Mouse (Mus musculus): ENCODE results near the gene Maff. TPM values are rescaled to one million over a fixed set of nuclear protein-coding genes. Genes with fewer than 3 reads are reported as not detected.

Maff gene
- total RNA-seq, 2 experiments from 2014 or later, result 2.8 TPM; not detected in 1

- no peak for ATAC-seq (replicated peaks; ENCODE audit: poor library complexity, severe bottlenecking)
Measured at GRCm38 (mm10) chr15:79357974-79358690, 11.7 kb downstream of the Maff start.

GRCm38 (mm10) chr15:79359954-79360353 is 13.5 kb downstream of the Maff start:
- no peak for ATAC-seq (replicated peaks; ENCODE audit: poor library complexity, severe bottlenecking)

- no peak for ATAC-seq (replicated peaks; ENCODE audit: poor library complexity, severe bottlenecking)
Measured at GRCm38 (mm10) chr15:79360371-79360770, 13.9 kb downstream of the Maff start.

GRCm38 (mm10) chr15:79361023-79361422 is 14.6 kb downstream of the Maff start:
- ATAC-seq (replicated peaks; ENCODE audit: poor library complexity, severe bottlenecking), result no peak

GRCm38 (mm10) chr15:79364120-79364519 is 17.7 kb downstream of the Maff start:
- no peak for ATAC-seq (replicated peaks; ENCODE audit: poor library complexity, severe bottlenecking)

- ATAC-seq (replicated peaks; ENCODE audit: poor library complexity, severe bottlenecking), result no peak
Measured at GRCm38 (mm10) chr15:79365068-79365467, 18.6 kb downstream of the Maff start.

- no peak for ATAC-seq (replicated peaks; ENCODE audit: poor library complexity, severe bottlenecking)
Measured at GRCm38 (mm10) chr15:79366402-79366801, 20.0 kb downstream of the Maff start.

- ATAC-seq (replicated peaks; ENCODE audit: poor library complexity, severe bottlenecking), result no peak
Measured at GRCm38 (mm10) chr15:79368313-79368811, 21.9 kb downstream of the Maff start.

- ATAC-seq (replicated peaks; ENCODE audit: poor library complexity, severe bottlenecking), result no peak
Measured at GRCm38 (mm10) chr15:79368861-79369440, 22.5 kb downstream of the Maff start.

GRCm38 (mm10) chr15:79369452-79370280 is 23.2 kb downstream of the Maff start:
- ATAC-seq (replicated peaks; ENCODE audit: poor library complexity, severe bottlenecking), result no peak

- peak; percentile 67 for ATAC-seq (replicated peaks; ENCODE audit: poor library complexity, severe bottlenecking)
Measured at GRCm38 (mm10) chr15:79370281-79370843, 23.9 kb downstream of the Maff start.

- ATAC-seq (replicated peaks; ENCODE audit: poor library complexity, severe bottlenecking), result no peak
Measured at GRCm38 (mm10) chr15:79374760-79375159, 28.3 kb downstream of the Maff start.

- ATAC-seq (replicated peaks; ENCODE audit: poor library complexity, severe bottlenecking), result no peak
Measured at GRCm38 (mm10) chr15:79377681-79378080, 31.3 kb downstream of the Maff start.

GRCm38 (mm10) chr15:79378608-79379007 is 32.2 kb downstream of the Maff start:
- no peak for ATAC-seq (replicated peaks; ENCODE audit: poor library complexity, severe bottlenecking)

GRCm38 (mm10) chr15:79379658-79380057 is 33.2 kb downstream of the Maff start:
- ATAC-seq (replicated peaks; ENCODE audit: poor library complexity, severe bottlenecking), result no peak

GRCm38 (mm10) chr15:79380468-79381444 is 34.3 kb downstream of the Maff start:
- ATAC-seq (replicated peaks; ENCODE audit: poor library complexity, severe bottlenecking), result peak; percentile 94

GRCm38 (mm10) chr15:79381644-79382043 is 35.2 kb downstream of the Maff start:
- ATAC-seq (replicated peaks; ENCODE audit: poor library complexity, severe bottlenecking), result no peak

GRCm38 (mm10) chr15:79387081-79387480 is 40.7 kb downstream of the Maff start:
- ATAC-seq (replicated peaks; ENCODE audit: poor library complexity, severe bottlenecking), result no peak

- no peak for ATAC-seq (replicated peaks; ENCODE audit: poor library complexity, severe bottlenecking)
Measured at GRCm38 (mm10) chr15:79387611-79388010, 41.2 kb downstream of the Maff start.

- no peak for ATAC-seq (replicated peaks; ENCODE audit: poor library complexity, severe bottlenecking)
Measured at GRCm38 (mm10) chr15:79388171-79388570, 41.8 kb downstream of the Maff start.
